Mouse (Mus musculus): ENCODE measurements at regions not wholly inside any gene's neighbourhood (a gene's known extent, or its start where the extent isn't known, plus 50 kb on each side); places are given as distances from the start of the nearest gene placed in this dataset.

DNA sequence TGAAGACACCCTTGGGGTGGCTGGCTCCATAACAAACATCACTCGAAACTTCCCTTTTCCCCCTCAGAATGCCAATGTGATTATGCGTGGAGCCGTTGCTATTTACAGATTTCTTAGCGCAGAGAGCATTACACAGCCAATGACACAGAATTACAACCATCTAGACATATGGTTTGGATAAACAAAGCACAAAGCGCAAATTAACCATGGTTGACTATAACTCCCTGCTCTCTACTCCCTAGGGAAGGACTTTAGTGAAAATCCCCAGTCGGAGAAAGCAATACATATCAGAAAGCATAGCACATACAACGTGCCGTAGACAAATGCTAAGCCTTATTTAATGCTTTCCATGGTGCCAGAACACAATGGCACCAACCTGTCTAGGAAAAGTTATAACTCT, 131.8 kb downstream of the Tshz3 start:
- Histone ChIP-seq H3K27me3 (no peaks in the 10 kb centered on the region), H3K9me3 (no peaks in the 10 kb centered on the region), H3K4me1 (no peaks in the 10 kb centered on the region), H3K27ac (replicated peaks) (no peak overlapping the region), H3K36me3 (no peaks in the 10 kb centered on the region), H3K4me2 (replicated peaks) (no peak overlapping the region), H3K9ac (replicated peaks) (no peak overlapping the region), H3K4me3 (no peak overlapping the region)
- 90% methylated on average over 8 of the region's 8 CpGs for WGBS
- ATAC-seq (ENCODE audit: low FRiP score, low read depth), result no peak

- H3K4me3 ChIP-seq, result no peak overlapping the region
- H3K27ac ChIP-seq (replicated peaks), result no peak overlapping the region
- no peaks in the 10 kb centered on the region for H3K9me3 ChIP-seq
- H3K4me2 ChIP-seq (replicated peaks), result no peak overlapping the region
- no peaks in the 10 kb centered on the region for H3K36me3 ChIP-seq
- WGBS, result 81% methylated on average over 2 of the region's 2 CpGs
- no peak for ATAC-seq (ENCODE audit: low FRiP score, low read depth)
- no peaks in the 10 kb centered on the region for H3K27me3 ChIP-seq
- H3K4me1 ChIP-seq, result no peaks in the 10 kb centered on the region
- H3K9ac ChIP-seq (replicated peaks), result no peak overlapping the region
Observed at GRCm38 (mm10) chr7:36830155-36830554, 132.2 kb downstream of the Tshz3 start.

- WGBS, result 84% methylated on average over 2 of the region's 2 CpGs
- H3K4me3 ChIP-seq, result no peak overlapping the region
- ATAC-seq (ENCODE audit: low FRiP score, low read depth), result no peak
- H3K36me3 ChIP-seq, result no peaks in the 10 kb centered on the region
- H3K4me2 ChIP-seq (replicated peaks), result no peak overlapping the region
- H3K27me3 ChIP-seq, result 0 out of 2 replicates have a peak, but pooled peaks cover 3% of the 10 kb centered on the region
- H3K27ac ChIP-seq (replicated peaks), result no peak overlapping the region
- peaks cover 9% of the 10 kb centered on the region for H3K4me1 ChIP-seq
- no peak overlapping the region for H3K9ac ChIP-seq (replicated peaks)
- H3K9me3 ChIP-seq, result no peaks in the 10 kb centered on the region
Observed at GRCm38 (mm10) chr7:36848279-36848678, 150.4 kb downstream of the Tshz3 start.

DNA sequence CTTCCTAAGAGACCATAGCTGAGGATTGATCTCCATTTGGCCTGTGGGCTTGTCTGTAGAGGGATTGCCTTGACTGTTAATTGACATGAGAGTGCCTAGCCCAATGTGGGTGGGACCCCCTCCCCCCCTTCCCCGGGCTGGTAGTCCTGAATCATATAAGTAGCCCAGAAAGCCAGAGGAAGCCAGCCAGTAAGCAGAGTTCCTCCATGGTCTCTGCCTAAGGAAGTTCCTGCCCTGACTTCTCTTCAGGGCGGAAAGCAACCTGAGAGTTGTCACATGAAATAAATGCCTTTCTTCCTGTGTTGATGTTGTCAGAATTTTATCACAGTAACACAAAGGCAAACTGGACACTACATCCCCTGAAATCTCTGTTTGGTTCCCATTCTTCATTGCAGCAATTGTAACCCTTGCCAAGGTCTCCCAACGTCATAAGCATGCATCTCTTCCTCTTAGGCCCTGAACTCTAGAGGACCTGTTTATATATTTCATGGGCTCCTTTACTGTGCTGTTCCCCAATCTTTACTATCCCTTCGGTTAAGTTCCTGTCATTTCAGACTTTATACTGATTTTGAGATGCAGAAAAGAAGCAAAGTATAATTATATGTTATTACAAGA, 153.5 kb downstream of the Tshz3 start:
- Histone ChIP-seq H3K36me3 (no peaks in the 10 kb centered on the region), H3K4me2 (replicated peaks) (no peak overlapping the region), H3K4me3 (no peak overlapping the region), H3K27me3 (0 out of 2 replicates have a peak, but pooled peaks cover 3% of the 10 kb centered on the region), H3K4me1 (peaks cover 9% of the 10 kb centered on the region), H3K27ac (replicated peaks) (no peak overlapping the region), H3K9me3 (0 out of 2 replicates have a peak, but pooled peaks cover 3% of the 10 kb centered on the region), H3K9ac (replicated peaks) (no peak overlapping the region)
- 88% methylated on average over 4 of the region's 4 CpGs for whole genome bisulfite sequencing
- no peak for ATAC-seq (ENCODE audit: low FRiP score, low read depth)

DNA sequence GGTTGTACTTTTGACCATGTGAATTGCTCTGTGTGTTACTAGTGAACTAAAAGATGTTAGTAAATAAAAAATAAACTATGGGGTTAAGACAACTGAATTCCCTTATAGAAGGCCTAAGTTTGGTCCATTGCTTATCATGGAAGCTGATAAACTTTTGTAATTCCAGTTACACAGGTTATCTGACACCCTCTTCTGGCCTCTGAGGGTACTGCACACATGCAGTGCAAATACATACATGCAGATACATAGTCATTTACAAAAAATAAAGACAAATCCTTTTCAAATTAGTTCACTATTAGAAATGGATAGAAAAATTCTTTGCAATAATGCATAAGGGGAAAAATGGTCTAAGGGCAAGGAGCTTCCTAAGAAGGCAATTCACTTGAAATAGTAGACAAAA, 156.4 kb downstream of the Tshz3 start:
- Histone ChIP-seq H3K4me1 (no peaks in the 10 kb centered on the region), H3K27me3 (0 out of 2 replicates have a peak, but pooled peaks cover 2% of the 10 kb centered on the region), H3K27ac (replicated peaks) (no peak overlapping the region), H3K4me2 (replicated peaks) (no peak overlapping the region), H3K9me3 (0 out of 2 replicates have a peak, but pooled peaks cover 3% of the 10 kb centered on the region), H3K4me3 (no peak overlapping the region), H3K36me3 (no peaks in the 10 kb centered on the region), H3K9ac (replicated peaks) (no peak overlapping the region)
- ATAC-seq (ENCODE audit: low FRiP score, low read depth), result no peak

GRCm38 (mm10) chr7:36859428-36859827, 161.5 kb downstream of the Tshz3 start:
- Histone ChIP-seq H3K4me1 (no peaks in the 10 kb centered on the region), H3K36me3 (no peaks in the 10 kb centered on the region), H3K4me3 (no peak overlapping the region), H3K27ac (replicated peaks) (no peak overlapping the region), H3K9ac (replicated peaks) (no peak overlapping the region), H3K4me2 (replicated peaks) (no peak overlapping the region), H3K9me3 (0 out of 2 replicates have a peak, but pooled peaks cover under 1% of the 10 kb centered on the region), H3K27me3 (no peaks in the 10 kb centered on the region)
- ATAC-seq (ENCODE audit: low FRiP score, low read depth), result no peak
- WGBS, result 94% methylated on average over 7 of the region's 7 CpGs

DNA sequence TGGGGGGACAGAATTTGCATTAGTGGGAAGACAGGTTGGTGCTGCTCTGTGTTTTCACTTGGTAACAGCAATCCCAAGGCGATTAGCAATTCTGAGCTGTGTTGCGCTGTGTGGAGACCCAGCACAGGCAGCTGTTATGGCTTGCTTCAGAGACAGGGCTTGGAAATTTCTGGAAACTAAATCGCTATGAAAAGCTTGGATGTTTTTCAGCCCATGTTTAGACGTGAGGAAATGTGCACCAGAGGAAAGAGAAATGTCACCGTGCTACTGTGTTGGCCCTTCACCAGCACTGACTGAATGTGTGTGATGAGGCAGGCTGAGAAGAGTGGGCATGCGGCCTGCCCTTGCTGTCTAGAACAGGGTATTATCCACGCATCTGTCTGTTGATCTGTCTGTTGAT, 164.6 kb downstream of the Tshz3 start:
- 89% methylated on average over 7 of the region's 7 CpGs for WGBS
- no peaks in the 10 kb centered on the region for H3K36me3 ChIP-seq
- no peak overlapping the region for H3K9ac ChIP-seq (replicated peaks)
- no peak overlapping the region for H3K4me3 ChIP-seq
- no peak for ATAC-seq (ENCODE audit: low FRiP score, low read depth)
- H3K27me3 ChIP-seq, result no peaks in the 10 kb centered on the region
- no peak overlapping the region for H3K27ac ChIP-seq (replicated peaks)
- H3K9me3 ChIP-seq, result no peaks in the 10 kb centered on the region
- no peaks in the 10 kb centered on the region for H3K4me1 ChIP-seq
- H3K4me2 ChIP-seq (replicated peaks), result no peak overlapping the region

DNA sequence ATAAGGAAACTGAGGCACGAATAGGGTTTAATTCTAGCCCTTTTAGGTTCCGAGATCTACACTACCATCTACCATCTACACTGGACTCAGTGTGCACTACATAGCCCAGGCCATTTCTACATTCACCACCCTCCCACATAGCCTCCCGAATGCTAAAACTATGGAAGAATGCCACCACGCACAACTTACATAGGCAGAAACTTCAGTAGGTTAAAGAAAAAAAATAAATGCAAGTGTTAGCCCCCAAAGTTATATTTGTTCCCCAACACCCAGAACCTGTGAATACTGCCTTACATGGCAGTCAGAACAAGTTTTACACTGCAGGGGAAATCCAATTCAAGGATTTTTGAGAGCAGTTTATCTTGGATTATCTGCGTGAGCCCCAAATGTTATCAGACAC, 165.8 kb downstream of the Tshz3 start:
- Histone ChIP-seq H3K9ac (replicated peaks) (no peak overlapping the region), H3K27me3 (no peaks in the 10 kb centered on the region), H3K9me3 (no peaks in the 10 kb centered on the region), H3K36me3 (no peaks in the 10 kb centered on the region), H3K4me3 (no peak overlapping the region), H3K4me1 (no peaks in the 10 kb centered on the region), H3K27ac (replicated peaks) (no peak overlapping the region), H3K4me2 (replicated peaks) (no peak overlapping the region)
- 82% methylated on average over 5 of the region's 5 CpGs for WGBS
- ATAC-seq (ENCODE audit: low FRiP score, low read depth), result no peak

- Histone ChIP-seq H3K27ac (replicated peaks) (no peak overlapping the region), H3K4me1 (no peaks in the 10 kb centered on the region), H3K36me3 (no peaks in the 10 kb centered on the region), H3K4me3 (no peak overlapping the region), H3K9ac (replicated peaks) (no peak overlapping the region), H3K9me3 (no peaks in the 10 kb centered on the region), H3K27me3 (no peaks in the 10 kb centered on the region), H3K4me2 (replicated peaks) (no peak overlapping the region)
- no peak for ATAC-seq (ENCODE audit: low FRiP score, low read depth)
- 80% methylated on average over 4 of the region's 4 CpGs for WGBS
Observed at GRCm38 (mm10) chr7:36864675-36865074, 166.8 kb downstream of the Tshz3 start.

GRCm38 (mm10) chr7:36866602-36867001, 168.7 kb downstream of the Tshz3 start:
- WGBS, result 94% methylated on average over 12 of the region's 12 CpGs
- no peak overlapping the region for H3K4me3 ChIP-seq

DNA sequence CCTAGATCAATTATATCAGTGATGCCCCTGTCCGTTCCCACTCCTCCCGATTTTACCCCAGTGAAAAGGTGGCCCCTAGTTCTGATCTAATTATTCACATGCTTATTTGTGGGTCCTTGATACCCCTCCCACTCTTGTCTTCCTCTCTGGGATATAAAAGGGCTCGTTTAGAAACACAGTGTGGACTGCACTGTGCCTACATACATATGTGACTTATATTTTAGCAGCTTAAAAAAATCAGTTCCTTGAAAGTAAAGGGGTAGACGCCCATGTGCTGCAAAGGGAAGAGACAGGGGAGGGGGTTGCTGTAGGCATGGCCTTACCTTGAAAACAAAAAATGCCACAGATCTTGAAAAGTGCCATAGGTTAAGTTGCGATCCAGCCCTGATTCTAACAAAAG, 176.1 kb downstream of the Tshz3 start:
- Histone ChIP-seq H3K9ac (replicated peaks) (no peak overlapping the region), H3K36me3 (no peaks in the 10 kb centered on the region), H3K4me3 (no peak overlapping the region), H3K27ac (replicated peaks) (no peak overlapping the region), H3K9me3 (no peaks in the 10 kb centered on the region), H3K4me1 (peaks cover 4% of the 10 kb centered on the region; the same call in 1 of the 2 replicates), H3K27me3 (no peaks in the 10 kb centered on the region), H3K4me2 (replicated peaks) (no peak overlapping the region)
- WGBS, result 80% methylated on average over 5 of the region's 5 CpGs
- ATAC-seq (ENCODE audit: low FRiP score, low read depth), result no peak

More at GRCm38 (mm10) chr7:36866602-36867001, 168.7 kb downstream of the Tshz3 start:
- no peak overlapping the region for H3K27ac ChIP-seq (replicated peaks)
- H3K4me2 ChIP-seq (replicated peaks), result no peak overlapping the region
- H3K36me3 ChIP-seq, result no peaks in the 10 kb centered on the region
- H3K4me1 ChIP-seq, result no peaks in the 10 kb centered on the region
- H3K27me3 ChIP-seq, result no peaks in the 10 kb centered on the region
- ATAC-seq (ENCODE audit: low FRiP score, low read depth), result no peak
- no peak overlapping the region for H3K9ac ChIP-seq (replicated peaks)
- H3K9me3 ChIP-seq, result no peaks in the 10 kb centered on the region

DNA sequence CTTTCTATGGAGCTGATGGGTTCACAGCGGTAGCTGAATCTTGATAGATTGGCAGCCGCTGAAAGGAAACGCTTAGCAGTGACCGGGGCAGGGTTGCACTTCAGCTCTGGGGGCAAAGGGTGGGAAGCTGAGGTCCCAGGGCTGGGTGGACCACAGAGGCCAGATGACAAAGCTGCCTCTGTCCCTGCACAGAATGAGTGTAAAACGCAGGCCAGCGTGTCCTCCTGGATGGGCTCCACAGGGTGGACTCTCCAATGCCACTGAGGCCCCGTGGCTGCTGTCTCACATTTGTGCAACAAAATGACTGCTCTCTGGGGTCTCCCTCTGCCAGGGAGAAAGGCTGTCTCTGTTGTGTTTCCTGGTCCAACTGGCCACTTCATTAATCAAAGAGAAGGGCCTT, 179.8 kb downstream of the Tshz3 start:
- 47% methylated on average over 7 of the region's 7 CpGs for WGBS
- H3K27ac ChIP-seq (replicated peaks), result no peak overlapping the region
- H3K36me3 ChIP-seq, result no peaks in the 10 kb centered on the region
- no peaks in the 10 kb centered on the region for H3K27me3 ChIP-seq
- H3K9ac ChIP-seq (replicated peaks), result no peak overlapping the region
- H3K4me2 ChIP-seq (replicated peaks), result no peak overlapping the region
- H3K4me3 ChIP-seq, result no peak overlapping the region
- no peaks in the 10 kb centered on the region for H3K9me3 ChIP-seq
- H3K4me1 ChIP-seq, result peaks cover 4% of the 10 kb centered on the region; the same call in 1 of the 2 replicates
- no peak for ATAC-seq (ENCODE audit: low FRiP score, low read depth)

Data from midbrain, embryonic 12.5 days (tissue).